Mouse (Mus musculus) adrenal gland, adult 8-10 months (tissue): Measurements from ENCODE around the gene Lgmn. TPM values are rescaled to one million over a fixed set of nuclear protein-coding genes. Genes with fewer than 3 reads are reported as not detected.

Experiments used
- DNase-seq: peaks from one replicate; pipeline ENCODE4 v3.0.0; 2022
- total RNA-seq, 4 experiments: library from RNA; stranded (reverse); gene quantifications; 2 replicates each; pipeline ENCODE4 v1.2.4; 2022

The Lgmn gene
- total RNA-seq, 4 experiments from 2014 or later: 135 to 148 (median 141) TPM

DNA sequence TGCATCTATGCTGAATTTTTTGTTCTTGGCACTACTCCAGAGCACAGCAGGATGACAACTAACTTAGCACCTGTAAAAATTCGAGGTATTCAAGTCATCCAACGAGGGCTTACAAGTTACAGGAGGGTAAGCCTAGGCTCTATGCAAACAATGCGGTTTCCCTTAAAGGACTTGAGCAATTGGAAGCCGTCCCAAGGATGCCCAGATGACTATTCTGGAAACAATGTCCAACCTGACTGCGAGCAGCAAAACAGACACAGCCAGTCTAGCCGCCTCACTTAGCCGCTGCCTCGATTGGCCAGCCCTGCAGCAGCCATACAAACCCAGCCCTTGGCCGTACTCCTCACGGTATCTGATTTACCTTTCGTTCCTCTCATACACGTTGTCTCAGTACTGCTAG lies 7.4 kb downstream of the Lgmn start:
- DNase-seq: peak; percentile 67

DNA sequence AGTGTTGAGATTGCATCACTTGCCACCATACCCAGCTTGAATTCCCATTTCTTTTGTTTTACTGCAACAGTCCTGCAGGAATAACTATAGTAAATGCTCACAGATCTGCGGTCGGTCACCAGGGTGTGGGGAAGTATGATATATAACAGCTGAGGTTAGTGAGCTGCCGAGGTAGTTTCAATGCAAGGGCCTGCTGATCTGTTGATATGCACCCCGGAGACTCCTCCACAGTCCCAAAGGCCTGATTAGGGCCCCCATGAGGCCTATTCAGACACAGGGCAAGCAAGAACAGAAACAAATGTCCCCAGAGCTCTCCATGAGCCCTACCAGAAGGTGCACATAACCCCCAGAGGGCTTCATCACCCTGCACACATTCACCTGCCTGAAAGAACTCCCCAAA lies 9.4 kb downstream of the Lgmn start:
- no peak for DNase-seq

- DNase-seq: no peak
Measured at GRCm38 (mm10) chr12:102429656-102430055, 10.0 kb downstream of the Lgmn start.

GRCm38 (mm10) chr12:102426285-102426684 lies 13.3 kb downstream of the Lgmn start:
- peak; percentile 71 for DNase-seq

GRCm38 (mm10) chr12:102425048-102425578 lies 14.5 kb downstream of the Lgmn start:
- DNase-seq: no peak

- DNase-seq: no peak
Measured at GRCm38 (mm10) chr12:102424456-102424855, 15.2 kb downstream of the Lgmn start.

- no peak for DNase-seq
Measured at GRCm38 (mm10) chr12:102423625-102424024, 16.0 kb downstream of the Lgmn start.

GRCm38 (mm10) chr12:102422623-102423320 lies 16.8 kb downstream of the Lgmn start:
- no peak for DNase-seq

DNA sequence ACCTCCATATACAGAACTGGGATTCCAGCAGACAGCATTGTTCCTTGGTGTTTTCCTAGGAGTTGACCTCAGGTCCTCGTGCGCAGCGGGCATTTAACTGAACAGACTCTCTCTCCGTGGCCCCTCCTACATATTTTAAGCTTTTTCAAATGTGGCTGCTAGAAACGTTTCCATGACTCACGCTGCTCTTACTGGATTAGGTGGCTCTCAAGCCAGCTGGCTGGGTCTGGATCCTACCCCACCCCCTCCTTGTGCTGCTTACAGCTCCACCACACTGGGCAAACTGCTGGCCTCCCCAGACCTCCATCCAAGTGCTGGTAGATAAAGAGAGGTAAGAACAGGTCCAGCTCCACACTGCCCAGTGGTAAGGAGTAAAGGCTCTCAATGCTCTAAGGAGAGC lies 17.5 kb downstream of the Lgmn start:
- no peak for DNase-seq

DNA sequence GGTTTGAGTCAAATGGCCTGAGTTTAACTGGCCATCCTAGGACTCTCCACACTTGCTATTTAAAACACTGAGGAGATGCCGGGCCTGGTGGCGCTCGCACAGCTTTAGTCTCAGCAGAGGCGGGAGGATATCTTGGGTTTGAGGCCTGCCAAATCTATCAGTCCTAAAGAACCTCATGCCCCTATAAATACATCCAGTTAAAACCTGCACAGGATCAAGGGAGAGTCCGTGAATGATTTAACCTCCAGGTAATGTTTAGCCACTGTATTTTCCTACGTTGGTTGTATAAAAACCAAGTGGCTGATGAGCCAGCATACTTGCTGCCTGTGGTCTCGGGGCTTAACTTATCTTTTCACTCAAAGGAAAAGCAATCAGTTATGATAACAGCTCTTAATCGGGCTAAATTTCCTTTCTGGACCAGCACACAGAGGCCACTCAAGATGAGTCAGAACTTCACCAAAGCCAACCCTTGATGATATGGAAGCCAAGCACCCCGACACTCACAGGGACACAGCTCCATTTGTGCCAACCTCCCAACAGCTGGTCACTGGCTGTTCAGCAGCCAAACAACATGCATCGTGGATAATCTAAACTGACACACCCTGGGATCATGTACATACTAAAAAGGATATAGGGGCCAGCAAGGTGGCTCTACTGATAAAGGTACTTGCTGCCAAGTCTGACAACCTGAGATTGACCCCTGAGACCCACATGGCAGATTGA lies 19.3 kb downstream of the Lgmn start:
- DNase-seq: no peak

GRCm38 (mm10) chr12:102419544-102419943 lies 20.1 kb downstream of the Lgmn start:
- DNase-seq: no peak

DNA sequence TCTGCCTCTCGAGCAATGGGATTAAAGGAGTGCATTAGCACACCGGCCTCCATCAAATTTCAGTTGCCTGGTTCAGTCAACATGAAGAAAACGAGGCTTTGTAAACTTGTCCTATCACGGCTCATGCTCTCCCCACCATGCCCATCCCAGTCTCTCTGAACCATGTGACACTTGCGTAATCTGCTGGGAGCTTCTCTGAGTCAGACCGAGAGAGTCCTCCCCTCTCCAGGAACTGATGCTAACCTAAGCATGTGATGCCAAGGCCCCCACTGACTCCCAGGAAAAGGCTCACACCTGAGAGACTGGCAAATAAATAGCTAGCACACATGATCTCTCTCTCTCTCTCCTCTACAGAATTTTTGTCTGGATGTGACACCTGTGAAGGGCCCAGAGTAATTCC lies 21.9 kb downstream of the Lgmn start:
- DNase-seq: no peak

- DNase-seq: no peak
Measured at GRCm38 (mm10) chr12:102416955-102417510, 22.6 kb downstream of the Lgmn start.

DNA sequence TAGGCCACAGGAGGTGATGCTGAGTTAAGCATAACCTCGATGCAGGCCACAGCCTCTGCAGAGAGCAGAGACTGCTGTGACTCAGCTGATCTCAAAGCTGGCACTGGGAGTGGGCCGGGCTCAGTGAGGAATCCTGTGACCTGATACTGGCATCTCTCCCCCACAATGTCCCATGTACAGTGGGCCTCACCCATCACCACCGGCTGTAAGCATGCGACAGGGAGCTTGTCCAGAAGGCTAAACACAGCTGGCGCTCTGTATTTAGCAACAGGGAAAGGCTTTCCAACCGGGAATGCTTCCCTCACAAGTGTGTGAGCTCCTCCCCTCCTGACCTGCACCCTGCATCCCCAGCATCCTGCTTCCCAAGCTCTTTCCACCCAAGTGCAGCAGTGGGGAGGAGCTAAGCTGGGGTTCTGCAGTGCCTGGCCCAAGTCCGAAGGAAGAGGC lies 23.2 kb downstream of the Lgmn start:
- DNase-seq: no peak

- DNase-seq: no peak
Measured at GRCm38 (mm10) chr12:102414686-102415085, 24.9 kb downstream of the Lgmn start.

DNA sequence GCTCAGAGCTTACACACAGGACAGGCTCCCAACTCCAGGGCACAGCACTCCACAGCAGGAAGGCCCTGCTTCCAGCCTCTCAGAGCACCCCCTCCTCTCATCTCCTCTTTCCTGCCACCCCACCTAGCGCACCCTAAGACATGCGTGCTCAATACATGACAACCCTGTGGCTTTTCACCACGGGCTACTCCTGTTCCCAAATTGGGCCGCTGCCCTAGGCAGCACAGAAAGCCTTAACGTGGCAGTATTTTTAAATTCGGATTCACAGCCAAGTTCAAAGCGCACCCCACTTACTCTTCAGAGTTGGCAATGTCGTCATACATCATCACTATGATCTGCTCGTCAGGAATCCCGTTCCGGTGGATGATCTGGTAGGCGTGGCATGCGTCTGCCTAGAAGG lies 26.4 kb downstream of the Lgmn start:
- no peak for DNase-seq

GRCm38 (mm10) chr12:102398588-102398987 lies 41.0 kb downstream of the Lgmn start:
- no peak for DNase-seq

DNA sequence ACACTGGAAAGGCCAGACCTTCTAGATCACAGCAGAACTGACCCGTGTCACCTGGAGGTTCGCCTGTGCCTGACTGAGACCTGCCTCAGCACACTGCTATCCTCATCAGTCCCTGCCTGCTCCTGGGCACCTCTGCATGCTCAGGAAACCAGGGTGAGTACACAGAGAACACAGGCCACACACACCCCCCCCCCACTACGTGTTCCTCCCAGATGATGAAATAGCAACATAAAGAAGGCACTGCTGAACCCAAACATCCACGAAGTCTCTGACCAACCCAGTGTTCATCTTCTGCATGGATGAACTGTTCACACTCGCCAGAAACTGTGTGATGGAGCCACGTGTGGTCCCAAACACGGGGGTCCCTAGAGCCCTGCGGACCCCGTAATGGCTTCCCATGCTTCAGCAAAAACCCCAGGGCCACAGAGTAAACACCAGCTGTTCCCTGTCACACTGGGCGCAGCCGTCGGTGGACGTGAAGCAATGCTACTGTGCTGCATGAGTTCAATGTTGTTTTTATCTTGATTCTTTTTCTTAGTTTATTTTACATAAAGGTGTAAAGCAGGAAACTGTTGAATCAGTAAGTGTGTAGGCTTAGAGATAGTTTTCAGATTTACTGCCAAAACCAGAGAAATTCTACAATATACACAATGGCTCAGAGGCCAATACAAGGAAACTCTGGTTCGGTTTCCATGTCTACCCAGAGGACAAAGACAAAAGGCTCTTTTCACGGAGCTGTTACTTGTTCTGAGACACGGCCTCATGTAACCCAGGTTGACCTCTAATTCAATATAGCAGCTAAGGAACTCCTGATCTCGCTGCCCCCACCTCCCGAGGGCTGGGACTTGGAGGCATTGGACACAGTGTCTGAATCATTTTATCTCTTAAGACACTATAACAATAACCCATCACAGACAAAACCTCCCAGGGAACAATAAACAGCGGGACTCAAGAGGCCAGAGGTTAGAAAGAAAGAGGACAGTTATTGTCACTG lies 43.3 kb downstream of the Lgmn start:
- no peak for DNase-seq

- DNase-seq: no peak
Measured at GRCm38 (mm10) chr12:102395537-102395936, 44.1 kb downstream of the Lgmn start.

- DNase-seq: no peak
Measured at GRCm38 (mm10) chr12:102394496-102394895, 45.1 kb downstream of the Lgmn start.

DNA sequence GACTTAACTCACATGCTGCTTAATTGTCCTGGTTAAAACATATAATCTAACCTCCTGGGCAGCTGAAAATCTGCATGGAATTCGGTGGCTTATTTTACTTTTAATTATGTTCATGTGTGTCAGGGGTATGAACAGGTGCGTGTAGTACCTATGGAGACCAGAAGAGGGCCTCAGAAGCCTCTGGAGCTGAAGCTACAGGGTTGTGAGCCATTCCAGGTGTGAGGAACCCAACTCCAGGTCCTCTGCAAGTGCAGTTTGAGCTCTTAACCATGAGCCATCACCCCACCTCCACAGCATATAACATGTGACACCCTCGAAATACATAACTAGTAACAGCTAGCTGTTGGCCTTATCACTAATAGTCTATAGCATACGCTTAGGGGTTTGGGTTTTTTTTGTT lies 47.6 kb downstream of the Lgmn start:
- DNase-seq: no peak

GRCm38 (mm10) chr12:102391109-102391508 lies 48.5 kb downstream of the Lgmn start:
- DNase-seq: no peak
